Mouse (Mus musculus) kidney, postnatal 25 days (tissue): ENCODE data around the gene Mmp23.
"Not testable (repeated sequence)": the region's sequence is repeated elsewhere in the genome, so short reads cannot be mapped to it uniquely, and the experiment has no call there.

Experiments
- DNase-seq, 2 experiments: peaks; one replicate each; pipeline ENCODE4 v3.0.0; 2021; ENCODE audit warnings: mixed read lengths in 2 of 2

The Mmp23 gene

GRCm38 (mm10) chr4:155653086-155653450 lies at the start of gene Mmp23:
Mmp23 (minus strand) TSS chr4:155653384.
- DNase-seq: peak; percentile 30 to 56

GRCm38 (mm10) chr4:155700425-155700824 lies 47.2 kb upstream of the Mmp23 start:
- no peak for DNase-seq

GRCm38 (mm10) chr4:155696261-155697255 lies 43.4 kb upstream of the Mmp23 start:
- DNase-seq: no peak

- no peak for DNase-seq
Observed at GRCm38 (mm10) chr4:155695531-155696062, 42.4 kb upstream of the Mmp23 start.

GRCm38 (mm10) chr4:155694482-155695401 lies 41.6 kb upstream of the Mmp23 start:
- peak; percentile 33 to 56 for DNase-seq

GRCm38 (mm10) chr4:155694111-155694481 lies 40.9 kb upstream of the Mmp23 start, which contains the start of gene Fndc10:
Fndc10 (plus strand) TSS chr4:155694342.
- DNase-seq: peak; percentile 60 to 72

GRCm38 (mm10) chr4:155692421-155692820 lies 39.2 kb upstream of the Mmp23 start:
- DNase-seq: peak in 1 of 2 experiments; percentile 10

- no peak for DNase-seq
Observed at GRCm38 (mm10) chr4:155690571-155691375, 37.6 kb upstream of the Mmp23 start.

- DNase-seq: not testable (repeated sequence)
Observed at GRCm38 (mm10) chr4:155687764-155688163, 34.6 kb upstream of the Mmp23 start.

GRCm38 (mm10) chr4:155683670-155684277 lies 30.6 kb upstream of the Mmp23 start:
- DNase-seq: not testable (repeated sequence)

- DNase-seq: peak in 1 of 2 experiments; percentile 52
Observed at GRCm38 (mm10) chr4:155675991-155676390, 22.8 kb upstream of the Mmp23 start.

- DNase-seq: no peak
Observed at GRCm38 (mm10) chr4:155672082-155672481, 18.9 kb upstream of the Mmp23 start.

GRCm38 (mm10) chr4:155670236-155670635 lies 17.1 kb upstream of the Mmp23 start:
- not testable (repeated sequence) for DNase-seq

- DNase-seq: peak in 1 of 2 experiments; percentile 25
Observed at GRCm38 (mm10) chr4:155669598-155670075, 16.5 kb upstream of the Mmp23 start.

GRCm38 (mm10) chr4:155668689-155669597 lies 15.8 kb upstream of the Mmp23 start, which contains the start of gene Mib2:
Mib2 (minus strand) TSS chr4:155669198.
- peak; percentile 98 to 99 for DNase-seq

GRCm38 (mm10) chr4:155666903-155667302 lies 13.7 kb upstream of the Mmp23 start:
- DNase-seq: no peak

- peak in 1 of 2 experiments; percentile 40 for DNase-seq
Observed at GRCm38 (mm10) chr4:155660641-155661040, 7.5 kb upstream of the Mmp23 start.

- peak in 1 of 2 experiments; percentile 35 for DNase-seq
Observed at GRCm38 (mm10) chr4:155658961-155659360, 5.8 kb upstream of the Mmp23 start.

- DNase-seq: peak in 1 of 2 experiments; percentile 35
Observed at GRCm38 (mm10) chr4:155656214-155656751, 3.1 kb upstream of the Mmp23 start.
